27 mouse cellular contexts compared by ENCODE assay signal in the genomic region with DNA sequence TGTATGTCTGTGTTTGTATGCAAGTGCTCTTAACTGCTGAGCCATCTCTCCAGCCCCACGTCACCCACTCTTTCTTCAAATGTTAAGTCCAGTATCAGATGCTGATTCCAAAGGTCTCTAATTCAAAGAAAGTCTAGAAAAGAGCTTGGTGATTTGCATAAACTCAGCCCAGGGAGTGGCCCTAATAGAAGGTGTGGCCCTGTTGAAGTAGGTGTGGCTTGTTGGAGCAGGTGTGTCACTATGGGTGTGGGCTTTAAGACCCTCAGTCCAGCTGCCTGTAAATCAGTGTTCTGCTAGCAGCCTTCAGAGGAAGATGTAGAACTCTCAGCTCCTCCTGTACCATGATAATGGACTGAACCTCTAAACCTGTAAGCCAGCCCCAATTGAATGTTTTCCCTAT. TPM values are rescaled to one million over a fixed set of nuclear protein-coding genes. Genes with fewer than 3 reads are reported as not detected.
DNase-seq lines count a peak whose midpoint lies in the region; ATAC-seq lines count a peak whose summit lies in the region.
"Had no signal": no experiment of that assay in that cellular context is flagged by ENCODE, and none has a peak within 500 bp of the region (broad histone marks: within the 10 kb centered on the region; RNA-seq: fewer than 3 reads in every experiment).

No protein-coding gene starts in this region.

- no peaks in the 10 kb centered on the region for H3K36me3 ChIP-seq in intestine, embryonic 14.5 days (ENCODE audit: control insufficient read depth, insufficient read depth, low read length)
- no peaks in the 10 kb centered on the region for H3K36me3 ChIP-seq in intestine, embryonic 16.5 days (ENCODE audit: control insufficient read depth, insufficient read depth, low read length)
- H3K36me3 ChIP-seq: embryonic facial prominence, embryonic 13.5 days; embryonic facial prominence, embryonic 15.5 days; forebrain, embryonic 10.5 days; forebrain, embryonic 12.5 days; G1E had no signal

- no peak overlapping the region for H3K27ac ChIP-seq in intestine, embryonic 14.5 days (ENCODE audit: low read depth)
- H3K27ac ChIP-seq in intestine, embryonic 16.5 days (ENCODE audit: low read length) = no peak overlapping the region
- H3K27ac ChIP-seq: embryonic facial prominence, embryonic 13.5 days; embryonic facial prominence, embryonic 15.5 days; forebrain, embryonic 10.5 days; forebrain, embryonic 12.5 days had no signal

- ATAC-seq in intestine, embryonic 14.5 days (replicated peaks; ENCODE audit: low FRiP score, low TSS enrichment, low read depth) = no peak
- no peak for ATAC-seq in intestine, embryonic 16.5 days
- ATAC-seq: CD4-positive, CD25-positive, alpha-beta regulatory T cell, adult 4 months; forebrain, embryonic 14.5 days; forebrain, embryonic 16.5 days had no signal

- intact Hi-C loops in gastrocnemius, postnatal 36 days (cut with DNase I) = no loop called here

- no peaks in the 10 kb centered on the region for H3K27me3 ChIP-seq in intestine, embryonic 14.5 days (replicated peaks; ENCODE audit: control insufficient read depth, insufficient read depth, low read length)
- no peaks in the 10 kb centered on the region for H3K27me3 ChIP-seq in intestine, embryonic 16.5 days (replicated peaks; ENCODE audit: control insufficient read depth, insufficient read depth, low read length)
- H3K27me3 ChIP-seq: CH12.LX; embryonic facial prominence, embryonic 13.5 days; embryonic facial prominence, embryonic 15.5 days; forebrain, embryonic 12.5 days had no signal

- H3K4me1 ChIP-seq in intestine, embryonic 14.5 days (replicated peaks; ENCODE audit: control insufficient read depth, insufficient read depth, low read length) = no peaks in the 10 kb centered on the region
- H3K4me1 ChIP-seq in intestine, embryonic 16.5 days (ENCODE audit: control insufficient read depth, insufficient read depth, low read length) = no peaks in the 10 kb centered on the region
- H3K4me1 ChIP-seq: embryonic facial prominence, embryonic 13.5 days; embryonic facial prominence, embryonic 15.5 days; forebrain, embryonic 10.5 days; forebrain, embryonic 12.5 days had no signal

- no peaks in the 10 kb centered on the region for H3K9me3 ChIP-seq in intestine, embryonic 14.5 days (ENCODE audit: control insufficient read depth, low read length)
- no peaks in the 10 kb centered on the region for H3K9me3 ChIP-seq in intestine, embryonic 16.5 days (ENCODE audit: control insufficient read depth, low read length)
- H3K9me3 ChIP-seq: embryonic facial prominence, embryonic 13.5 days; embryonic facial prominence, embryonic 15.5 days; forebrain, embryonic 10.5 days; forebrain, embryonic 12.5 days; G1E had no signal

- H3K4me2 ChIP-seq in intestine, embryonic 14.5 days (ENCODE audit: low read length) = no peak overlapping the region
- H3K4me2 ChIP-seq in intestine, embryonic 16.5 days (ENCODE audit: low read depth, low read length) = no peak overlapping the region
- H3K4me2 ChIP-seq: embryonic facial prominence, embryonic 13.5 days; embryonic facial prominence, embryonic 15.5 days; forebrain, embryonic 12.5 days had no signal

- H3K4me3 ChIP-seq in intestine, embryonic 14.5 days (ENCODE audit: low read depth, low read length) = no peak overlapping the region
- H3K4me3 ChIP-seq in intestine, embryonic 16.5 days (ENCODE audit: low read length) = no peak overlapping the region
- H3K4me3 ChIP-seq: embryonic facial prominence, embryonic 13.5 days; embryonic facial prominence, embryonic 15.5 days; erythroblast, embryonic 14.5 days; forebrain, embryonic 10.5 days; forebrain, embryonic 12.5 days had no signal

- 93% methylated on average over 1 of the region's 1 CpGs for WGBS in intestine, embryonic 14.5 days
- WGBS in intestine, embryonic 16.5 days = 67% methylated on average over 1 of the region's 1 CpGs

- H3K9ac ChIP-seq in intestine, embryonic 14.5 days (ENCODE audit: low read length) = no peak overlapping the region
- H3K9ac ChIP-seq in intestine, embryonic 16.5 days (ENCODE audit: low read depth, low read length) = no peak overlapping the region
- H3K9ac ChIP-seq: embryonic facial prominence, embryonic 13.5 days; embryonic facial prominence, embryonic 15.5 days; forebrain, embryonic 12.5 days had no signal

- peak; percentile 21 for DNase-seq in intestine, embryonic 14.5 days (ENCODE audit: low spot score)
- DNase-seq in ES-CJ7 (ENCODE audit: low read depth, low spot score) (peak; percentile 94), R1 (ENCODE audit: low read depth, low spot score) (peak; percentile 95)
- DNase-seq in cerebellum, postnatal 36 days = no peak
- no peak for DNase-seq in gastrocnemius, postnatal 36 days
- DNase-seq in cerebellum, adult 8-10 months = no peak
- DNase-seq: adrenal gland, adult 2 months; adrenal gland, postnatal 10 days; adrenal gland, postnatal 25 days; B cell, adult 2 months; cerebellum, adult 11 months; cerebellum, adult 18-20 months; cerebellum, adult 9-10 months; cerebellum, postnatal 10 days; cerebellum, postnatal 25 days; embryo, embryonic 11 days had no signal

RNA-seq across cellular contexts. Expression of gene Map2k1, which starts 13.8 kb away (rescaled TPM):
- polyA plus RNA-seq in intestine, embryonic 14.5 days (2014; fragmentation: Nextera tagmentation; extraction: Ambion mirVana) = 90.9 and 103 TPM in 2 replicates
- 97.4 and 104 TPM in 2 replicates for polyA plus RNA-seq in intestine, embryonic 16.5 days (2015; fragmentation: Nextera tagmentation; extraction: Ambion mirVana)
- 10 to 100 TPM; 48.1 to 50.7 TPM for total RNA-seq in gastrocnemius, postnatal 36 days (2021)

RNA-seq across cellular contexts. Expression of gene Tipin, which starts 14.2 kb away (rescaled TPM):
- 238 and 241 TPM in 2 replicates for polyA plus RNA-seq in intestine, embryonic 14.5 days (2014; fragmentation: Nextera tagmentation; extraction: Ambion mirVana)
- polyA plus RNA-seq in intestine, embryonic 16.5 days (2015; fragmentation: Nextera tagmentation; extraction: Ambion mirVana) = 129 and 142 TPM in 2 replicates
- total RNA-seq in gastrocnemius, postnatal 36 days (2021) = 10 to 100 TPM in 1 of 2 experiments, 1 to 10 TPM in 1; 7.1 to 11.0 TPM

RNA-seq across cellular contexts. Expression of gene Uchl4, which starts 32.2 kb away (rescaled TPM):
- polyA plus RNA-seq in intestine, embryonic 14.5 days (2014; fragmentation: Nextera tagmentation; extraction: Ambion mirVana) = 3.7 and 4.2 TPM in 2 replicates
- 1.8 and 2.4 TPM in 2 replicates for polyA plus RNA-seq in intestine, embryonic 16.5 days (2015; fragmentation: Nextera tagmentation; extraction: Ambion mirVana)
- total RNA-seq in gastrocnemius, postnatal 36 days (2021) = 1 to 10 TPM; 1.3 to 2.2 TPM
- polyA plus RNA-seq: adrenal gland, adult 2 months; erythroblast, embryonic 14.5 days; G1E had no signal

Comparison
In these comparisons a context has a peak if more than half of its experiments do, and no peak if none do; other contexts are left out.
1. DNase-seq: peak in intestine, embryonic 14.5 days (single experiment), ES-CJ7 (single experiment) and R1 (single experiment); none in cerebellum, postnatal 36 days (0 of 2), gastrocnemius, postnatal 36 days (0 of 2) and cerebellum, adult 8-10 months (single experiment).